Mouse (Mus musculus) liver, embryonic 14.5 days (tissue): Measurements from ENCODE around the gene Podxl2. TPM values are rescaled to one million over a fixed set of nuclear protein-coding genes. Genes with fewer than 3 reads are reported as not detected.

Experiments used
- ATAC-seq: fragments of 200-750 bp; cut with Nextera tagmentation; 2 replicates; pipeline ENCODE4 v1.8.0; 2017; ENCODE audit warnings: moderate number of reproducible peaks, mild to moderate bottlenecking, moderate library complexity; ENCODE audit not compliant: insufficient read depth
- DNase-seq, 3 experiments: peaks; one replicate each; pipeline ENCODE4 v3.0.0-alpha.2; 2012 to 2013; ENCODE audit warnings: low read depth in 3 of 3, low spot score in 3 of 3
- H3K27ac ChIP-seq: fragments of 300-500 bp; sonication (generic); 2 replicates; pipeline ENCODE4 v1.5.1; 2014; ENCODE audit warnings: moderate library complexity, mild to moderate bottlenecking, control low read depth, inconsistent platforms
- H3K27me3 ChIP-seq: fragments of 300-500 bp; sonication (generic); 2 replicates; pipeline ENCODE4 v1.6.1; 2014; ENCODE audit warnings: mild to moderate bottlenecking, low read length, moderate library complexity; ENCODE audit not compliant: control insufficient read depth, insufficient read depth
- H3K36me3 ChIP-seq: fragments of 300-500 bp; sonication (generic); replicated peaks from 2 replicates; pipeline ENCODE4 v1.6.1; 2014; ENCODE audit warnings: low read depth; ENCODE audit not compliant: control insufficient read depth, insufficient read depth
- H3K4me1 ChIP-seq, 2 experiments: fragments of 200-500 bp in 1 of 2; fragments of 300-500 bp in 1 of 2; sonication (generic) in 1 of 2; replicated peaks; 2 replicates each; pipeline ENCODE4 v1.6.1; 2012 to 2014; ENCODE audit warnings: antibody characterized with exemption in 1 of 2, inconsistent platforms in 1 of 2, low read length in 1 of 2; ENCODE audit not compliant: control insufficient read depth in 2 of 2, insufficient read depth in 2 of 2
- H3K4me2 ChIP-seq: fragments of 300-500 bp; sonication (generic); 2 replicates; pipeline ENCODE4 v1.6.1; 2014; ENCODE audit warnings: low read depth, mild to moderate bottlenecking, control low read depth, moderate library complexity
- H3K4me3 ChIP-seq, 2 experiments: fragments of 200-500 bp in 1 of 2; fragments of 300-500 bp in 1 of 2; sonication (generic) in 1 of 2; 2 replicates each; pipeline ENCODE4 v1.5.1; 2012 to 2014; ENCODE audit warnings: low read depth in 2 of 2, low read length in 2 of 2, mild to moderate bottlenecking in 2 of 2, control low read depth in 1 of 2, inconsistent platforms in 1 of 2, moderate library complexity in 1 of 2; ENCODE audit not compliant: insufficient read depth in 1 of 2
- H3K9ac ChIP-seq: fragments of 300-500 bp; sonication (generic); replicated peaks from 2 replicates; pipeline ENCODE4 v1.6.1; 2014; ENCODE audit warnings: mild to moderate bottlenecking, control low read depth, moderate library complexity
- H3K9me3 ChIP-seq: fragments of 300-500 bp; sonication (generic); 2 replicates; pipeline ENCODE4 v1.6.1; 2016; ENCODE audit warnings: low read length, mixed read lengths; ENCODE audit not compliant: control insufficient read depth
- CTCF ChIP-seq: IDR thresholded peaks from 2 replicates; pipeline ENCODE4 v1.5.1; 2016; ENCODE audit warnings: antibody characterized with exemption, low read depth, control low read depth
- EP300 ChIP-seq: IDR thresholded peaks from 2 replicates; pipeline ENCODE4 v1.6.1; 2016; ENCODE audit warnings: antibody characterized with exemption, low read depth
- WGBS: fragments of 180-500 bp; shearing (Covaris S2); extraction: QIAGEN DNeasy Blood & Tissue Kit; methylation state at CpG from one replicate; pipeline ENCODE4 v1.1.7; 2014; ENCODE audit not compliant: insufficient replicate concordance; 5-methylcytosine and 5-hydroxymethylcytosine counted together
- polyA plus RNA-seq, 2 experiments: library from polyadenylated mRNA; depleted of rRNA in 1 of 2; stranded (reverse) in 1 of 2; unstranded in 1 of 2; fragments of >200 nt; fragmentation: Nextera tagmentation in 1 of 2; extraction: Ambion mirVana in 1 of 2; gene quantifications; 2 replicates each; pipeline versions ENCODE4 v1.2.1 to v1.2.3; 2012 to 2014

Podxl2 gene
- polyA plus RNA-seq, 2 experiments: 1.2 to 1.9 TPM

GRCm38 (mm10) chr6:88899086-88899485 is 24.2 kb upstream of the Podxl2 start:
- no peak for DNase-seq
- no peak for ATAC-seq
- Histone ChIP-seq H3K36me3 (peaks cover 33% of the 10 kb centered on the region), H3K4me3 (peak overlapping the region in 1 of 2 experiments; percentile 73; a peak in 2 of 4 replicates), H3K27ac (no peak overlapping the region), H3K4me2 (peak overlapping the region; percentile 49), H3K9ac (no peak overlapping the region), H3K4me1 (peaks cover 28 to 41% of the 10 kb centered on the region in 2 experiments), H3K9me3 (no peaks in the 10 kb centered on the region), H3K27me3 (no peaks in the 10 kb centered on the region)
- 51% methylated on average over 4 of the region's 4 CpGs for WGBS
- no peak for TF ChIP-seq EP300
- no peak for TF ChIP-seq CTCF

DNA sequence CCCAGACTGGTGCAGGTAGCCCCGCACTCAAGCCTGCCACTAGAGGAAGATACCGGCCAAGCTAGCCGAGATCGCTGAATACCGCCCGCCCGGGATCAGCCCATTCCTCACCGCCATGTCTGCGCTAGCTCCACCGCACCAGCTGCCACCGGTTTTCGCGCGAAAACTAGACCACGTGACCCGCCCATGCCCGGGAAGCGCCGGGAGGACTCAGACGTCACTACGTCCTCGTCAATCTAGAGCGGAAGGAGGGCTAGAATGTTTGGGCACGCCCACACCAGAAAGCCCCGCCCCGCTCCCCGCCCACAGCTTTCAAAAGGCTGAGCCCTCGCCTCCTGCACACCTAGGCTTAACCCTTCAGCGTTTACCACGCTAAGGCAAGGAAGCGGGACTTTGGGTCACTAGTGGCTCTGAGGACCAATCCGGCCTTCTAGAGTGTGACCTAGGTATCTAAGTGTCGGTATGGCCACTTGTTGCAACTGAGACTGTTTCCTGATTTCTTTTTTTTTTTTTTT is 23.7 kb upstream of the Podxl2 start, which contains the start of gene Mcm2:
Gene Mcm2 (minus strand): TSS at position 247 of the 515 bp plus-strand sequence.
- Histone ChIP-seq H3K9ac (peak within 1 kb of the TSS; percentile 99), H3K27me3 (no peaks in the 10 kb centered on the region), H3K4me2 (peak within 1 kb of the TSS; percentile 96), H3K9me3 (no peaks in the 10 kb centered on the region), H3K27ac (peak within 1 kb of the TSS; percentile 60), H3K36me3 (peaks cover 38% of the 10 kb centered on the region), H3K4me1 (peaks cover 23 to 37% of the 10 kb centered on the region in 2 experiments), H3K4me3 (peak within 1 kb of the TSS; percentile 73 to 96)
- peak; percentile 70 for ATAC-seq
- peak; percentile 95 to 96 (median 96) for DNase-seq
- WGBS: under 1% methylated on average over 33 of the region's 33 CpGs
- TF ChIP-seq EP300 (no peak), CTCF (peak; percentile 29; the same call in 1 of the 2 replicates)

GRCm38 (mm10) chr6:88897246-88897645 is 22.4 kb upstream of the Podxl2 start:
- Histone ChIP-seq H3K36me3 (peaks cover 51% of the 10 kb centered on the region), H3K4me2 (peak overlapping the region; percentile 96), H3K9me3 (no peaks in the 10 kb centered on the region), H3K27ac (peak overlapping the region; percentile 18; the same call in 1 of the 2 replicates), H3K9ac (peak overlapping the region; percentile 99), H3K4me3 (peak overlapping the region; percentile 73 to 96), H3K27me3 (no peaks in the 10 kb centered on the region), H3K4me1 (peaks cover 15 to 29% of the 10 kb centered on the region in 2 experiments)
- 58% methylated on average over 7 of the region's 7 CpGs for WGBS
- TF ChIP-seq EP300 (no peak), CTCF (no peak)
- DNase-seq (no peak), ATAC-seq (no peak)

GRCm38 (mm10) chr6:88895943-88896342 is 21.1 kb upstream of the Podxl2 start:
- Histone ChIP-seq H3K27me3 (no peaks in the 10 kb centered on the region), H3K4me1 (peaks cover 12 to 22% of the 10 kb centered on the region in 2 experiments), H3K9ac (no peak overlapping the region; the same call in 1 of the 2 replicates), H3K4me2 (peak overlapping the region; percentile 96), H3K36me3 (peaks cover 64% of the 10 kb centered on the region), H3K27ac (no peak overlapping the region), H3K9me3 (no peaks in the 10 kb centered on the region), H3K4me3 (peak overlapping the region in 1 of 2 experiments; percentile 73; a peak in 2 of 4 replicates)
- TF ChIP-seq CTCF: peak; percentile 55
- TF ChIP-seq EP300: no peak
- WGBS: 74% methylated on average over 6 of the region's 6 CpGs
- DNase-seq: no peak
- no peak for ATAC-seq

DNA sequence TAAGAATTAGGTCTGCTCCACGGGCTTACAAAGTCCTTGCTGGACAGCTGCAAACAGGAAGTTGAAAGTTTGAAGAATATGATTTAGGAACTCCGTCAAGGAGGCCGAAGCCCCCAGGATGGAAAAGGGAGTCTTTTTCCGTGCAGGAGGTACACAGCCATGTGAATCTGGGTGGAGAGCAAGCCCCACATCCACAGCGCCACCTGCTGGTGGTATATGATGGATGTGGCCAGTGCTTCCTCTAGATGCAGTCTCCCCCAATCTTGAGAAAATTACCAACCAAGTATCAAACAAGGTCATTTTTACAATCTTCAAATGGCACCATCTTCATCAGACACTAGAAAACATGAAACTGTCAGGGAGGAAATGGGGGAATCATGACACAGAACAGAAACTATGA is 18.7 kb upstream of the Podxl2 start:
- H3K36me3 ChIP-seq: peaks cover 88% of the 10 kb centered on the region
- no peaks in the 10 kb centered on the region for H3K27me3 ChIP-seq
- TF ChIP-seq EP300 (no peak), CTCF (peak; percentile 95)
- H3K4me1 ChIP-seq: peaks cover 12 to 14% of the 10 kb centered on the region in 2 experiments
- ATAC-seq (no peak), DNase-seq (no peak)
- H3K4me3 ChIP-seq: no peak overlapping the region
- no peak overlapping the region for H3K27ac ChIP-seq
- H3K9ac ChIP-seq: no peak overlapping the region
- H3K9me3 ChIP-seq: no peaks in the 10 kb centered on the region
- no peak overlapping the region for H3K4me2 ChIP-seq
- 59% methylated on average over 5 of the region's 5 CpGs for WGBS
